Mouse (Mus musculus) liver, embryonic 14.5 days (tissue): ENCODE data around the gene Pou2f1.

Experiments used
- CTCF ChIP-seq: IDR thresholded peaks from 2 replicates; pipeline ENCODE4 v1.5.1; 2016; ENCODE audit warnings: antibody characterized with exemption, low read depth, control low read depth
- EP300 ChIP-seq: IDR thresholded peaks from 2 replicates; pipeline ENCODE4 v1.6.1; 2016; ENCODE audit warnings: antibody characterized with exemption, low read depth

DNA sequence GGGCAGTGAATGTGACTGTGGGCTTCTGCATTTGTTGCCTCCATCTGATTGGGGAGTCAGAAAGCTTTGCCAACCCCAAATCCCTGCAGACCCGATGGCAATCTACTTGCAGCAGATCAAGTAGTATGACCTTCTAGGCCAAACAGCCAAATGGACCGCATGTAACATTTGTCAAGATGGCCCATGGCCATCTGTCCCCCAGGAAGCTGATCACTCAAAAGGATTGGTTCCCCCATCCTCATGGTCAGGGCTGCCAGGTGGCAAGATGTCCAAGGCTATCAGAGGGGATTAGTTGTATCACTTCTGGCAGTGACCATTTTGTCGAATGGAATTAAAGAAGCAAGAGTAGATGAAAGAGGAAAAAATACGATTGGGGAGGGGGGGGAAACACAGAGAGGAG is 163.3 kb downstream of the Pou2f1 start:
- no peak for TF ChIP-seq CTCF
- TF ChIP-seq EP300 = no peak
